Mouse (Mus musculus): ENCODE data around the gene Trpv2. TPM values are rescaled to one million over a fixed set of nuclear protein-coding genes. Genes with fewer than 3 reads are reported as not detected.

The Trpv2 gene
- polyA plus RNA-seq, 1 experiment = not detected

DNA sequence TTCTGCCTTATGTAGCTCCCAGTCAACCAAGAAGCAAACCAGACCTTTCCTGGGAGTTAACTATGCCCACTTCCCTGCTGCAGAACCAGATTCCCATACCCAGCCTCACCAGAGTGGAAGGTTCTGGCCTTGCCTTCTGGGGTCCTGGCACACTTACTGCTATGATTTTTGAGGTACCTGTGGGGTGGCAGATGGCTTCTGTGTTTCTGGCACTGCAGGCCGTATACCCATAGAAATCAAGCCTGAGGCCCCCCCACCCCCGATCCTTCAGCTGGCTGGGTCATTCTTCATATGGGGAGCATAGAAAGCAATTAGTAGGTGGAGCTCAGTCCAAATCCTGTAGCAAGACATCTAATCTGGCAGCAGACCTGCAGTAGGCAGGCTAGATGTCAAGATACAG, 16.7 kb downstream of the Trpv2 start:
- no peak for TF ChIP-seq CTCF (IDR thresholded peaks at IDR 0.05; ENCODE audit: insufficient read depth, low read depth, low read length)
- no peak for TF ChIP-seq POLR2A (IDR thresholded peaks at IDR 0.05; ENCODE audit: insufficient read depth, low read depth, low read length)
- WGBS = 90% methylated on average over 2 of the region's 2 CpGs
- Histone ChIP-seq H3K27ac (ENCODE audit: insufficient read depth, low read depth, low read length) (no peak overlapping the region), H3K4me3 (ENCODE audit: insufficient read depth, low read depth, low read length) (no peak overlapping the region), H3K4me1 (ENCODE audit: control insufficient read depth, insufficient read depth, low read length) (no peaks in the 10 kb centered on the region)

DNA sequence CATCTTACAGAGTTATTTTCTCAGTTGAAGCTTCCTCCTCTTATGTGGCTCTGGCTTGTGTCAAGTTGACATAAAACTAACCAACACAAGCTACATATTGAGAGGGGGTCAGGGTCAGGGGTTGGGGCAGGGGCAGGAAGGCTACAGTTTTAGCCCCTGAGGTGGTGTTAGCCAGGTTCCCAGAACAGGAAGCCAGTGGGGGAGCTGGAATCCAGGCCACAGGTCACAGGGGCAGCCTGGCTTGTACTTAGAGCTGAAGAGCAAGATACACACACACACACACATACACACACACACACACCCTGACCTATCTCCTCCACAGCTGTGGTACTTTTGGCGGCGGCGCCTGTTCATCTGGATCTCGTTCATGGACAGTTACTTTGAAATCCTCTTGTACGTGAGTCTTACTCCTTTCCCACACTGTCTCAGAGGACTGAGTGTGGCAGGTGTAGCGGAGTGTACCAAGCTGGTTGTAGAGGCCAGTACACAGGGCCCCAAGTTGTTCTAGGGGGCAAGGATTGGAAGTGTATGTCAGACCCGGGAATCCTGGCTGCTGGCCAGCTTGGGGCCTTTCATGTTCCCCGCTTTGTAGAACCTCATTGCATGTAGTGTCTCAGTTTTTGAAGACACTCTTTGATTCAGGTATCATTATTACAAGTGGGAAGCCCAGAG, 17.8 kb downstream of the Trpv2 start:
- WGBS = 76% methylated on average over 8 of the region's 8 CpGs
- TF ChIP-seq POLR2A (IDR thresholded peaks at IDR 0.05; ENCODE audit: insufficient read depth, low read depth, low read length) (no peak), CTCF (IDR thresholded peaks at IDR 0.05; ENCODE audit: insufficient read depth, low read depth, low read length) (no peak)
- Histone ChIP-seq H3K27ac (ENCODE audit: insufficient read depth, low read depth, low read length) (no peak overlapping the region), H3K4me1 (ENCODE audit: control insufficient read depth, insufficient read depth, low read length) (no peaks in the 10 kb centered on the region), H3K4me3 (ENCODE audit: insufficient read depth, low read depth, low read length) (no peak overlapping the region)

DNA sequence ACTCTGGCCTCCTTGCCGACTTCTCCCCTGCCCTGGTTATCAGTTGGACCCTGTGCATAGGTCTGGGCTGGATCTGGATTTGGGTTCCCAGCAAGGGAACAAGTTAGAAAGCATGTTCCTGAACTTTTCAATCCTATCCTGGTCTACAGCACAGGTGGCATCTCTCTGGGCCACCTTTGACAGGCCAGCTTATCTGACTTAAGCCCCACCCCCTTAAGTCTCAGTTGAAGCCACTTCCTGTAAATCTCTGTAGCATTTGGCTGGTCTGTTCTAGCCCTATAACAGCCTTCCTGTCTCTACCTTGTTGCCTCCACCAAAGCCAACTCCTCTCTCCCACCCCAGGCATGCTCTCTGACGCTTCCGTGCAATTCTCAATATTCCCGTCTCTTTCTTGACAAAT, 24.3 kb downstream of the Trpv2 start:
- TF ChIP-seq CTCF (IDR thresholded peaks at IDR 0.05; ENCODE audit: insufficient read depth, low read depth, low read length) (no peak), POLR2A (IDR thresholded peaks at IDR 0.05; ENCODE audit: insufficient read depth, low read depth, low read length) (no peak)
- no peak overlapping the region for H3K4me3 ChIP-seq (ENCODE audit: insufficient read depth, low read depth, low read length)
- 93% methylated on average over 4 of the region's 4 CpGs for WGBS

DNA sequence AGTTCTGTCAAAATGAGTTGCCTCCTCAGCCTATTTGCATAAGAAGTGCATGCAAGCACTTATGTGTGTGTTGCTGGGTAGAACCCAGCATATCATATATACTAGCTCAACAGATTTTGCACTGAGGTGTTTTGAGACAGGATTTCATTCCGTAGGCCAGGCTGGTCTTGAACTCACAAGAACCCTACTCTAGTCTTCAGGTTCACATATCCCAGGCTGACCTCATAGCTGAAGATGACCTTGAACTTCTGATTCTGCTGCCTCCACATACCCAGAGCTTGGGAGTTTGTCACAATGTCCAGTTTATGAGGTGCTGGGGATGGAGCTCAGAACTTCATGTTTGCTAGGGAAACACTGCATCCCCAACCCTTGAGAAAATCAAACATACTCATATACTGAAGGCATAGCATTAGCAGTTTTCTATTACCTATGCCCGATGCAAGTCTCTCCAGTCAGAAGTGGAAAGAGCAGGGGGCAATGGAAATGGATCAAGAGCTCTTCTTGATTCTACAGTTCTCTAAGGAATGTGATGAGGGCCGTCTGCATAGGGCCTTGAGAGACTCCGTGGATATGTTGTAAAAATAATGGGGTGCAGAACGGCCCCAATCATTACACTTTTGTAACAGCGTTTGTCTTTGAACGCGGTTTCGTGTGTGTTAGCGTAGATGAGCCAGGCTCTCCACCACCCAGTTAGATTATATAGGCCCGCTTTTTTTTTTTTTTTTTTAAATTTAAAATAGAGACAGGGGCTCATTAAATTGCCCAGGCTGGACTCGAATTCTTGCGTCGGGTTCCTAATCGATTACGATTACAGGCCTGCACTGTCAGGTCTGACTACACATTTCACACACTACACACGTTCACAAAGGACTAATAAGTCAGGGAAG, 27.7 kb downstream of the Trpv2 start:
- H3K4me1 ChIP-seq (ENCODE audit: control insufficient read depth, insufficient read depth, low read length) = peaks cover 14% of the 10 kb centered on the region
- peak overlapping the region; percentile 89 for H3K4me3 ChIP-seq (ENCODE audit: insufficient read depth, low read depth, low read length)
- peak overlapping the region; percentile 70 for H3K27ac ChIP-seq (ENCODE audit: insufficient read depth, low read depth, low read length)
- 11% methylated on average over 17 of the region's 17 CpGs for WGBS
- TF ChIP-seq CTCF (IDR thresholded peaks at IDR 0.05; ENCODE audit: insufficient read depth, low read depth, low read length) (no peak), POLR2A (IDR thresholded peaks at IDR 0.05; ENCODE audit: insufficient read depth, low read depth, low read length) (no peak)

More for the DNA sequence above, 24.3 kb downstream of the Trpv2 start:
- H3K4me1 ChIP-seq (ENCODE audit: control insufficient read depth, insufficient read depth, low read length) = no peaks in the 10 kb centered on the region
- H3K27ac ChIP-seq (ENCODE audit: insufficient read depth, low read depth, low read length) = no peak overlapping the region

DNA sequence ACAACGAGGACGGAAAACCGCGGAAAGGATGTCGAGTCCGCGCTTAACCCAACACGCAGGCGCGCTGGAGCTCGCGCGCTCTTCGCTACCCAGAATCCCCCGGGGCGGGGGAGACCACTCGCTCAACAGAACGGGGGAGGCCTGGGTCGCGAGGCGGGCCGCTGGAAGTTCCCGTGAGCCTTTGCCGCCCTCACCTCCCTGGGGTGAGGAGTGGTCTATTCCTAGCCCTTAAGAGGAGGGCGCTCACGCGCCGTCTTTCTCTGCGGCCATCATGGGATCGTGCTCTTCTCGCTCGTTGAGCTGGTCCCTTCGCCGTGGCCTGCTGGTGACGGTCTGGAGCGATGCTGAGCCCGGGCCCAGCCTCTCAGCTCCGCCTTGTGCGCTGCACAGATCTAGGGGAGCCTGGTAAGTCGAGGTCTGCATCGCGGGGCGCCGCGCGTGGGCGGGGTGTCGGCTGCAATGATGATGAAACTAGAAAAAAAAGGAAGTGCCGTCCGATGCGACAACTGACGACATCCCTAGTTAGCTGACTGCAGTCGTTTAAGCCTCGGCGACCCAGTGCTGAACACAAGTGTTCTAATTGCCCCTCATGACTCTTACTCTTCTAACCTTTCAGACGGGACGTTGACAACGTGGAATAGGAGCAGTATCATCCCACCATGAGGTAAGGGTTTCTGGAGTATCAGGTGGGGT, 28.5 kb downstream of the Trpv2 start:
- no peak for TF ChIP-seq CTCF (IDR thresholded peaks at IDR 0.05; ENCODE audit: insufficient read depth, low read depth, low read length)
- peak; percentile 100 for TF ChIP-seq POLR2A (IDR thresholded peaks at IDR 0.05; ENCODE audit: insufficient read depth, low read depth, low read length)
- WGBS = under 1% methylated on average over 58 of the region's 58 CpGs
- peaks cover 17% of the 10 kb centered on the region for H3K4me1 ChIP-seq (ENCODE audit: control insufficient read depth, insufficient read depth, low read length)
- peak overlapping the region; percentile 96 for H3K27ac ChIP-seq (ENCODE audit: insufficient read depth, low read depth, low read length)
- peak overlapping the region; percentile 89 for H3K4me3 ChIP-seq (ENCODE audit: insufficient read depth, low read depth, low read length)

DNA sequence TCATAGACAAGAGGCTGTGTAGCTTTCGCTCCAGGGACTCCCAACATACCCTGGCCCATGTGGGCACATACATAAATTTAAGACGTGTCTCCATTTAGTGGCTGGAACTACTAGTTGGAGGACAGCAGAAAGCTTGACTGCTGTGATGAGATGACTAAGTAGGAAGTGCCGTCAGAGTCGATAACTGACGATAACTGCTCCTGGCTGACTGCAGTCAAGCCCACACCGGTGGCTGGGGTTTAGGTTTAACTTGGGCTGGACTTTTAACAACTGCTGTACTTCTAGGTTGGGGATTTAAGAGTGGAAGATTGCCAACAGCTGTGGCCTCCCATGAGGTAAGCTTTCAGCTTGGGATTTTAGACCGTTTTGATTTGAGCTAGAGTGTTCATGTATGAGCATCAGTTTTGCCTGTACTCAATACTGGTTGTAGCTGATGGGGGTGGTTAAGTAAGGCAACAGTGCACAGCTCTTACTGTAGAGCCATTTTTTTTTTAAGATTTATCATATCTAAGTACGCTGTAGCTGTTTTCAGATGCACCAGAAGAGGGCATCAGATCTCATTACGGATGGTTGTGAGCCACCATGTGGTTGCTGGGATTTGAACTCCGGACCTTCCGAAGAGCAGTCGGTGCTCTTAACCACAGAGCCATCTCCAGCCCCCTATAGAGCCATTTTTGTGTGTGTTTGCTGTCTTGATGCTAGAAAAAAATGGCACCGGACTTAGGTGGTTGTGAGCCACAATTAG, 29.2 kb downstream of the Trpv2 start:
- Histone ChIP-seq H3K4me3 (ENCODE audit: insufficient read depth, low read depth, low read length) (peak overlapping the region; percentile 89), H3K4me1 (ENCODE audit: control insufficient read depth, insufficient read depth, low read length) (peaks cover 17% of the 10 kb centered on the region), H3K27ac (ENCODE audit: insufficient read depth, low read depth, low read length) (peak overlapping the region; percentile 96)
- TF ChIP-seq CTCF (IDR thresholded peaks at IDR 0.05; ENCODE audit: insufficient read depth, low read depth, low read length) (no peak), POLR2A (IDR thresholded peaks at IDR 0.05; ENCODE audit: insufficient read depth, low read depth, low read length) (no peak)
- 1% methylated on average over 13 of the region's 13 CpGs for WGBS

DNA sequence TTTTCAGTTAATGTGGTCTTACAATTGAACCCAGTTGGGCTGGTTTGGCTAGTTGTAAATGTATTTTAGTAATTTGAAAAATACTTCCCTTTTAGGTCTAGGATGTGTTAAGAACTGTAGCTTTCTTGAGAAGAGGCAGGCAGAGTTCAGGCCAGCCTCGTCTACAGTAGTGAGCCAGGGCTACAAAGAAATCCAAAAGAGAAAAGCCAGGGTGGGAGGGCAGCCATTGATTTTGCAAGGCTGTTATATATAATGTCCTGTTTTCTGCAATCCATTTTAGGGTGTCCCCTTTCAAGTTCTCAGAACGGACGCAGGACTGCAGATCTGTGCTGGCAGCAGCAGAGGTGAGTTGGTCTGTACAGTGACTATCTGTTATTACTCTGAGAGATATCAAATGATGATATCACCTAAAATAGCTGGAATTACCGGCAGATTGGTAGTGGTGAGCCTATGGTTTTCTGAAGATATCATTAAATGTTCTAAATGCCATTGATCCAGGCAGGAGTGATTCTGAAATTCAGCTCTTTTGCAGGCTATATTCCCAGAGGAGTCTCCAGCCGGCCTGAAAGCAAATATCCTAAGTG, 29.9 kb downstream of the Trpv2 start:
- 18% methylated on average over 5 of the region's 5 CpGs for WGBS
- no peak for TF ChIP-seq POLR2A (IDR thresholded peaks at IDR 0.05; ENCODE audit: insufficient read depth, low read depth, low read length)
- TF ChIP-seq CTCF (IDR thresholded peaks at IDR 0.05; ENCODE audit: insufficient read depth, low read depth, low read length) = no peak
- no peak overlapping the region for H3K27ac ChIP-seq (ENCODE audit: insufficient read depth, low read depth, low read length)
- peaks cover 17% of the 10 kb centered on the region for H3K4me1 ChIP-seq (ENCODE audit: control insufficient read depth, insufficient read depth, low read length)
- 0 out of 2 replicates have a peak overlapping the region, but pooled peaks have one; percentile 1 for H3K4me3 ChIP-seq (ENCODE audit: insufficient read depth, low read depth, low read length)
